Mouse (Mus musculus) forebrain, embryonic 12.5 days (tissue): ENCODE measurements around the gene Eln. TPM values are rescaled to one million over a fixed set of nuclear protein-coding genes. Genes with fewer than 3 reads are reported as not detected.
A peak's percentile ranks its signal among the peaks of the same experiment; 100 is the strongest.

ENCODE experiments used
- ATAC-seq: fragments of 200-750 bp; cut with Nextera tagmentation; 2 replicates; pipeline ENCODE4 v1.8.0; 2017; ENCODE audit warnings: moderate TSS enrichment; ENCODE audit not compliant: low FRiP score
- H3K27ac ChIP-seq: fragments of 300-500 bp; sonication (generic); 2 replicates; pipeline ENCODE4 v1.5.1; 2016; ENCODE audit warnings: mild to moderate bottlenecking
- H3K27me3 ChIP-seq: fragments of 300-500 bp; sonication (generic); 2 replicates; pipeline ENCODE4 v1.6.1; 2016; ENCODE audit warnings: mild to moderate bottlenecking
- H3K36me3 ChIP-seq: fragments of 300-500 bp; sonication (generic); replicated peaks from 2 replicates; pipeline ENCODE4 v1.6.1; 2016; ENCODE audit warnings: mild to moderate bottlenecking
- H3K4me1 ChIP-seq: fragments of 300-500 bp; sonication (generic); 2 replicates; pipeline ENCODE4 v1.6.1; 2016
- H3K4me2 ChIP-seq: fragments of 300-500 bp; sonication (generic); 2 replicates; pipeline ENCODE4 v1.6.1; 2016; ENCODE audit warnings: mild to moderate bottlenecking, moderate library complexity
- H3K4me3 ChIP-seq: fragments of 300-500 bp; sonication (generic); replicated peaks from 2 replicates; pipeline ENCODE4 v1.5.1; 2016; ENCODE audit warnings: mild to moderate bottlenecking
- H3K9ac ChIP-seq: fragments of 300-500 bp; sonication (generic); 2 replicates; pipeline ENCODE4 v1.6.1; 2016; ENCODE audit warnings: mild to moderate bottlenecking
- H3K9me3 ChIP-seq: fragments of 300-500 bp; sonication (generic); 2 replicates; pipeline ENCODE4 v1.6.1; 2016
- WGBS: fragments of 180-500 bp; shearing (Covaris S2); methylation state at CpG from one replicate; pipeline ENCODE4 v1.1.7; 2016; 5-methylcytosine and 5-hydroxymethylcytosine counted together
- polyA plus RNA-seq: library from polyadenylated mRNA; unstranded; fragments of >200 nt; fragmentation: Nextera tagmentation; extraction: Ambion mirVana; gene quantifications from 2 replicates; pipeline ENCODE4 v1.2.1, GENCODE M21; 2016

The Eln gene
- polyA plus RNA-seq, 1 experiment from 2014 or later: 3.7 TPM

- WGBS: 70% methylated on average over 11 of the region's 11 CpGs
- no peak for ATAC-seq
- no peak overlapping the region for H3K27ac ChIP-seq
Observed at GRCm38 (mm10) chr5:134740501-134741341, 6.4 kb downstream of the Eln start.

GRCm38 (mm10) chr5:134739951-134740350, 7.2 kb downstream of the Eln start:
- peaks cover 16% of the 10 kb centered on the region for H3K27me3 ChIP-seq
- no peak overlapping the region for H3K4me3 ChIP-seq
- no peaks in the 10 kb centered on the region for H3K9me3 ChIP-seq
- WGBS: 56% methylated on average over 3 of the region's 3 CpGs
- no peak overlapping the region for H3K27ac ChIP-seq
- peaks cover 18% of the 10 kb centered on the region for H3K4me1 ChIP-seq
- no peak overlapping the region for H3K4me2 ChIP-seq
- H3K9ac ChIP-seq: no peak overlapping the region
- H3K36me3 ChIP-seq: no peaks in the 10 kb centered on the region
- ATAC-seq: no peak

More at GRCm38 (mm10) chr5:134740501-134741341, 6.4 kb downstream of the Eln start:
- no peak overlapping the region for H3K4me3 ChIP-seq
- no peak overlapping the region for H3K9ac ChIP-seq
- H3K27me3 ChIP-seq: peaks cover 21% of the 10 kb centered on the region
- peaks cover 18% of the 10 kb centered on the region for H3K4me1 ChIP-seq
- H3K36me3 ChIP-seq: no peaks in the 10 kb centered on the region
- H3K9me3 ChIP-seq: no peaks in the 10 kb centered on the region
- no peak overlapping the region for H3K4me2 ChIP-seq

DNA sequence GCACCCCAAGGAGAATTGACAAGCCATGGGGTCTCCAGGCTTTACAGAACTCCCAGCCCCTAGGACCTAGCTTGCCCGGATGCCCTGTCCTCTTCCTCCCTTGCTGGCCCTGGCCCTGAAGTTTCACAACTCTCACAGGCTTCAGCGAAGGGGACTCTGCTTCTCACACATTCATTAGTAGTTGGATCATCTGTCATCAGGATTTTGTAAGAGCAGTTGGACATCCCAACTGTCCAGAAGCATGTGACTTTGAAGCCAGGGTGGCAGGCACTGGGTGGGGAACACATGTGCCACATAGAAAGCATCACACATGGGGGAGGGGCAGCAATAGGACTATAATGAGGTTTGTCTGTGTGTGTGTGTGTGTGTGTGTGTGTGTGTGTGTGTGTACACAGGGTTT, 12.2 kb downstream of the Eln start:
- Histone ChIP-seq H3K27ac (no peak overlapping the region), H3K36me3 (no peaks in the 10 kb centered on the region), H3K9ac (no peak overlapping the region), H3K4me2 (no peak overlapping the region), H3K27me3 (no peaks in the 10 kb centered on the region), H3K4me1 (no peaks in the 10 kb centered on the region), H3K4me3 (no peak overlapping the region), H3K9me3 (no peaks in the 10 kb centered on the region)
- no peak for ATAC-seq
- 90% methylated on average over 2 of the region's 2 CpGs for WGBS

DNA sequence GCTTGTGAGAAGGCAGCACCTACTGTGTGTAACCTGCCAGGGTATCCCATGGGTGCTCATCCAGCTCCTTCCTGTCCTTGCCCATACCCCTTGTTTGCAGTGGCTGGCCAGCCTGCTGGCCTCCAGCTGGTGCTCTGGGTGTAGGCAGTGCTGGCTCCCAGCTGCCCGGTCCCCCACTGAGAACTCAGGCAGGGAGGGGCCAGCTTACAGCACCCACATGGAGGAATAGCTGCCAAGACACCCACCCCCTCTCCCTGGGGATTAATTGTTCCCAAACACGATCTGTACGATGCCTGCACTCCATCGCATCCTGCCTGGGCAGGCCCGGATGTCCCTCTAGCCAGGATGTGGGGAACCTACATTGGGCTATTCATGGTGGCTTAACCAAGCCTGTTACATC, 13.1 kb downstream of the Eln start:
- Histone ChIP-seq H3K4me3 (no peak overlapping the region), H3K9me3 (no peaks in the 10 kb centered on the region), H3K27ac (no peak overlapping the region), H3K4me1 (no peaks in the 10 kb centered on the region), H3K9ac (no peak overlapping the region), H3K36me3 (no peaks in the 10 kb centered on the region), H3K4me2 (no peak overlapping the region), H3K27me3 (no peaks in the 10 kb centered on the region)
- no peak for ATAC-seq
- 92% methylated on average over 5 of the region's 5 CpGs for WGBS

DNA sequence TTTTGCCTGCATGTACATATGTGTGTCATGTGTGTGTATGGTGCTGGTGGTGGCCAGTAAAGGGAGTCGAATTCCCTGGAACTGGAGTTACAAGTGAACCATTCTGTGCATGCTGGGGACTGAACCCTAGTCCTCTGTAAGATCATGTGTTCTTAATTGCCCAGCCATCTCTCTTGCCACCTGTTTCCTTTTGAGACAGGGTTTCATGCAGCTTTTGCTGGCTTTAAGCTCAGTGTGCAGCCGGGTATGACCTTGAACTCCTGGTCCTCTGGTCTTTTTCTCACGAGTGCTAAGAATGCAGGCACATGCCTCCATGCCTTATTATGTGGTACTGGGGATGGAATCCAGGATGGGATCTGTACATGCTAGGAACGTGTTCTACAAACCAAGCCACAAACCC, 13.9 kb downstream of the Eln start:
- ATAC-seq: no peak
- no peaks in the 10 kb centered on the region for H3K9me3 ChIP-seq
- H3K36me3 ChIP-seq: no peaks in the 10 kb centered on the region
- no peak overlapping the region for H3K9ac ChIP-seq
- no peaks in the 10 kb centered on the region for H3K4me1 ChIP-seq
- no peak overlapping the region for H3K4me2 ChIP-seq
- WGBS: 73% methylated on average over 4 of the region's 4 CpGs
- H3K4me3 ChIP-seq: no peak overlapping the region
- H3K27ac ChIP-seq: no peak overlapping the region
- no peaks in the 10 kb centered on the region for H3K27me3 ChIP-seq

DNA sequence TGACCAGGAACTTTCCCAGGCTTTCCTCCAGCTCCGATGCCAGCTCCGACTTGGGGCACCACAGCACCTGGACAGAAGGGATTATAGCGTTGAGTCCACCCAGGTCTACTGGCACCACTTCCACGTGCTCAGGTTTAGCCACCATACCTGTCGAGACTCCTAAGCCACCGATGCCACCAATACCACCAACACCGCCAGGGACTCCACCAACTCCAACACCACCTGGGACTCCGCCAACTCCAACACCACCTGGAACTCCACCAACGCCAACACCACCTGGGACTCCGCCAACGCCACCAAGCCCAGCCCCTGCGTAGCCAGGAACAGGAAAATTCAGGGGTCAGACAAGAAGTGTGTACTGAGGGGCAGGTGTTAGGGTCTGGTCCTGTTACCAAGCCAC, 18.0 kb downstream of the Eln start:
- no peaks in the 10 kb centered on the region for H3K4me1 ChIP-seq
- no peak overlapping the region for H3K27ac ChIP-seq
- H3K4me3 ChIP-seq: no peak overlapping the region
- no peaks in the 10 kb centered on the region for H3K36me3 ChIP-seq
- no peak overlapping the region for H3K4me2 ChIP-seq
- no peak overlapping the region for H3K9ac ChIP-seq
- WGBS: 94% methylated on average over 12 of the region's 12 CpGs
- ATAC-seq: no peak
- no peaks in the 10 kb centered on the region for H3K9me3 ChIP-seq
- H3K27me3 ChIP-seq: no peaks in the 10 kb centered on the region

- no peak for ATAC-seq
- WGBS: 85% methylated on average over 3 of the region's 3 CpGs
- H3K4me2 ChIP-seq: no peak overlapping the region
- no peaks in the 10 kb centered on the region for H3K4me1 ChIP-seq
- H3K27ac ChIP-seq: no peak overlapping the region
- H3K27me3 ChIP-seq: no peaks in the 10 kb centered on the region
- no peaks in the 10 kb centered on the region for H3K9me3 ChIP-seq
- H3K9ac ChIP-seq: no peak overlapping the region
- H3K36me3 ChIP-seq: no peaks in the 10 kb centered on the region
- no peak overlapping the region for H3K4me3 ChIP-seq
Observed at GRCm38 (mm10) chr5:134728535-134728934, 18.6 kb downstream of the Eln start.

DNA sequence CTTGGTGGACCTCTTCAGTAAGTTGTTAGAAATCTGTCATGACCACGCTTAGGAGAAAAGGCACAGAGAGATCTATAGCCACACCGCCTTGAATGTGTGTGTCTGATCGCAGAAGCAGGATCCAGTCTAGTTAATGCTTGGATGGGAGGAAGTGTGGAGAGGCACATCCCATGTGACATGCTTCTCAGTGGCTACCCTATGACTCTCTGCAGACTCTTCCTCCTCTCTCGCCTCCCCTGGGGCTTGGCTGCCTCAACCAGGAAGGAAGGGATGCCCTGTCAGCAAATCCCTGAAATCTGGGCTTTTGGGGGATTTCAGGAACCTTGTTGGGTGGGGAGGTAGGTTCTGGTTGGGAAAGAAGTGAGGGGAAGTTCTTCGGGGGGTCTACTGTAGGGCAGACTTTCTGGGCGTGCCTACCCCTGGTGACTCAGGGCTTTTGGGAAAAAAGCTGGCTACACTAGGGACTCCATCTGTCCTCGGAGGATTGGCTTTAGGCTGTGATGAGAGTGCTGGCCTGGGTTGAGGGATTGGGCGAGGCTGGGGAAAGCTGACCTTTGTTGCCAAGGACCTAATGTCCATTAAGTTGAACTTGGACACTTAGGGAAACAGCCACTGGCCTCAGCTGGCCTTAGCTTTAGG, 20.0 kb downstream of the Eln start:
- WGBS: 80% methylated on average over 8 of the region's 8 CpGs

GRCm38 (mm10) chr5:134725299-134725698, 21.8 kb downstream of the Eln start:
- no peak for ATAC-seq
- Histone ChIP-seq H3K36me3 (no peaks in the 10 kb centered on the region), H3K4me1 (no peaks in the 10 kb centered on the region), H3K4me3 (no peak overlapping the region), H3K4me2 (no peak overlapping the region), H3K27me3 (no peaks in the 10 kb centered on the region), H3K9ac (no peak overlapping the region), H3K27ac (no peak overlapping the region), H3K9me3 (no peaks in the 10 kb centered on the region)
- 65% methylated on average over 4 of the region's 4 CpGs for WGBS

More for the DNA sequence above, 20.0 kb downstream of the Eln start:
- H3K9me3 ChIP-seq: no peaks in the 10 kb centered on the region
- no peak overlapping the region for H3K27ac ChIP-seq
- no peak for ATAC-seq
- H3K4me1 ChIP-seq: no peaks in the 10 kb centered on the region
- H3K4me2 ChIP-seq: no peak overlapping the region
- no peaks in the 10 kb centered on the region for H3K27me3 ChIP-seq
- no peaks in the 10 kb centered on the region for H3K36me3 ChIP-seq
- no peak overlapping the region for H3K4me3 ChIP-seq
- H3K9ac ChIP-seq: no peak overlapping the region

- Histone ChIP-seq H3K27ac (no peak overlapping the region), H3K4me3 (no peak overlapping the region), H3K36me3 (no peaks in the 10 kb centered on the region), H3K4me1 (no peaks in the 10 kb centered on the region), H3K27me3 (0 out of 2 replicates have a peak, but pooled peaks cover 1% of the 10 kb centered on the region), H3K4me2 (no peak overlapping the region), H3K9me3 (no peaks in the 10 kb centered on the region), H3K9ac (no peak overlapping the region)
- ATAC-seq: no peak
- WGBS: 69% methylated on average over 4 of the region's 4 CpGs
Observed at GRCm38 (mm10) chr5:134720058-134720457, 27.1 kb downstream of the Eln start.

DNA sequence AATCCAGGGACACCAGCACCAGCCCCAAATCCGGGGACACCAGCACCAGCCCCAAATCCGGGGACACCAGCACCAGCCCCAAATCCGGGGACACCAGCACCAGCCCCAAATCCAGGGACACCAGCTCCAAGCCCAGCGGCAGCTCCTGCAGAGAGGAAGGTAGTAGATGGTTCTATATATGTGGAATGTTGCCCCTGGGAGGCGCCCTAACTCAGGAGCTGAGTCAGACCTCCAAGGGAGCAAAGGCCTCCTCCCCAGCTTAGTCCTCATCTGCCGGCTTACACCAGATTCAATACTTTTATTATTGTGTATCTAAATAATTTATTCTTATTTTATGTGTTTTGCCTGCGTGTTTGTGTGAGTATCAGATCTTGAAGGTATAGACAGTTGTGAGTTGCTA, 36.0 kb downstream of the Eln start:
- H3K9me3 ChIP-seq: no peaks in the 10 kb centered on the region
- no peak overlapping the region for H3K4me3 ChIP-seq
- H3K4me2 ChIP-seq: no peak overlapping the region
- WGBS: 73% methylated on average over 7 of the region's 7 CpGs
- H3K27me3 ChIP-seq: peaks cover 16% of the 10 kb centered on the region; the same call in 1 of the 2 replicates
- no peaks in the 10 kb centered on the region for H3K4me1 ChIP-seq
- H3K36me3 ChIP-seq: no peaks in the 10 kb centered on the region
- H3K9ac ChIP-seq: no peak overlapping the region
- no peak for ATAC-seq
- H3K27ac ChIP-seq: no peak overlapping the region

GRCm38 (mm10) chr5:134709275-134709674, 37.8 kb downstream of the Eln start:
- WGBS: 72% methylated on average over 6 of the region's 6 CpGs
- Histone ChIP-seq H3K9me3 (no peaks in the 10 kb centered on the region), H3K27ac (no peak overlapping the region), H3K9ac (no peak overlapping the region), H3K36me3 (no peaks in the 10 kb centered on the region), H3K4me2 (no peak overlapping the region), H3K4me3 (no peak overlapping the region), H3K27me3 (peaks cover 19% of the 10 kb centered on the region; the same call in 1 of the 2 replicates), H3K4me1 (no peaks in the 10 kb centered on the region)
- ATAC-seq: no peak

- Histone ChIP-seq H3K4me3 (no peak overlapping the region), H3K36me3 (no peaks in the 10 kb centered on the region), H3K4me1 (no peaks in the 10 kb centered on the region), H3K4me2 (no peak overlapping the region), H3K9me3 (no peaks in the 10 kb centered on the region), H3K27me3 (peaks cover 27% of the 10 kb centered on the region; the same call in 1 of the 2 replicates), H3K27ac (no peak overlapping the region), H3K9ac (no peak overlapping the region)
- peak; percentile 74 for ATAC-seq
Observed at GRCm38 (mm10) chr5:134704157-134704556, 43.0 kb downstream of the Eln start.
